Mouse (Mus musculus): Measurements from ENCODE around the gene Olfr1513.

DNA sequence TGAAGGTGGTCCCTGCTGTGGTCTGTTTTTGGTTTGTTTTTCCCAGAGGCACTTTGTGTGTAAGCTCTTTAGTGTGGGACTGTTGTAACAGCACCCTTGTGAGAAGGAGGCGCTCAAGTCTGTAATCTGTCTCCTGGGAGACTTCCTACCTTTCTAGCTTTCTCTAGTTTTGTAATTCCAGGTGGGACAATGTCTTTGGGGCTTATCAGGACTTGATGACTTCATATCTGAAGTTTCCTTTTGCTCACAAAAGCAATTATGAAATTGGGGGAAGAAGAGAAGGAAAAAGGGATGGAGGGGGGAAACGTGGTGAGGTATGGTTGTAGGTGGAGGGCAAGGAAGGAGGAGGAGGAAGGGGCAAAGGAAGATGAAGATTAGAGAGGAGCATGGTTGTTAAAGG, 22.9 kb upstream of the Olfr1513 start, which contains the start of gene Olfr1512:
- TF ChIP-seq CTCF (IDR thresholded peaks at IDR 0.05; ENCODE audit: low read depth) (no peak), EP300 (IDR thresholded peaks at IDR 0.05; ENCODE audit: low read depth) (no peak)

Measured in liver, embryonic 14.5 days (tissue).